Mouse (Mus musculus) lung, adult 2 months (tissue): Measurements from ENCODE around the gene Slc25a38.

Experiments
- CTCF ChIP-seq: fragments of 200-500 bp; IDR thresholded peaks from 2 replicates; pipeline ENCODE4 v1.5.1; 2011; ENCODE audit warnings: mild to moderate bottlenecking, low read length, control low read depth; ENCODE audit not compliant: insufficient read depth
- POLR2A ChIP-seq: fragments of 200-500 bp; IDR thresholded peaks from 2 replicates; pipeline ENCODE4 v1.6.1; 2011; ENCODE audit warnings: low read depth, mild to moderate bottlenecking, control low read depth, low read length, borderline replicate concordance; ENCODE audit errors: extremely low read depth

DNA sequence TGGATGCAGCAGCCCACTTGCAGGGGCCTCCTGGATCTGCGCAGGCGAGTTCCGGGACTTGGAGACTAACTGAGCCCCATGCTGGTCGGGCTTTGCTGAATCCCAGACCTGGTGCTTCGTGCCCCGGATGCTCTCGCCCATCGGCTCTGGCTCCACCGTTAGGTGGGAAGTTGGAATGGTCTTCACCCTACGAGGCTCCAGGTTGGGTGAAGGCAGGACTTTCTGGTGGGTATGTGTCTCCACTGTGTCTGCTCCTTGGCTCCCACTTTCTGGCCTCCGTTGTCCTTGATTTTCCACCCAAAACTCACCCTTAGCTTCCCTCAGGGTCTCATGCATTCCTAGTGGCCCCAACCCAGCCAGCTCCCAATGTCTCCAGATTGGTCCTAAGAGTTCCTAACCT is 25.3 kb downstream of the Slc25a38 start:
- TF ChIP-seq POLR2A (no peak), CTCF (no peak)
